ENCODE assay signal across 20 mouse cellular contexts in the genomic region with DNA sequence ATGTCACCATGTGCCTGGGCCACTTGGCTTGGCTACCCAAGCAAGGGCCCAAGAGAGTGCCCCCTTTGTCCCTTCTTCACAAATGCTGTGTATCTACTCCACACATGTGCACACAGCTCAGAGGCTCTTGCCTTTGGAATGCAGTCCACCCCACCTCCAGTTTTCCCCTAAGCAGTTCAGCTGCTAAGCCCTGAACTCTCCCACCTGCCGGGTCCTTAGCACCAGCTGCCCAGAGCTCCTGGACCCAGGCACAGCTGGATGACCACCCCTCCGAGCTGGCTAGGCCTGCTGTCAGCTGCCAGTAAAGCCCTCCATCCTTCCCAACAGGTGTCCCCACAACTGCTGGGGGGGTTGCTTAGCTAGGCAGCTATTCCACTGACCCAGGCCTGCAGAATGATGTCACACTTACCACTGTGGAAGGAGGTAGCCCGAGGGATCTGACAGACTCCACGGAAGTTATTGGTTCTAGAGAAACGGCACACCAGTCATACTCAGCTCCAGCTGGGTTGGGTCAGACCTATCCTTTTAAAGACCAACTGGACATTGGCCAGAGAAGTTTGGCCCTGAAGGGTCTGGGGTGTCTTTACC. TPM values are rescaled to one million over a fixed set of nuclear protein-coding genes. Genes with fewer than 3 reads are reported as not detected.
DNase-seq lines count a peak whose midpoint lies in the region; ATAC-seq and TF ChIP-seq lines count a peak whose summit lies in the region.
"Had no signal": no experiment of that assay in that cellular context is flagged by ENCODE, and none has a peak within 500 bp of the region (broad histone marks: within the 10 kb centered on the region; RNA-seq: fewer than 3 reads in every experiment).

No protein-coding gene starts in this region.

- no peaks in the 10 kb centered on the region for H3K36me3 ChIP-seq in embryonic facial prominence, embryonic 14.5 days (ENCODE audit: control insufficient read depth, insufficient read depth, low read length)
- H3K36me3 ChIP-seq in embryonic facial prominence, embryonic 10.5 days (replicated peaks) = no peaks in the 10 kb centered on the region
- no peaks in the 10 kb centered on the region for H3K36me3 ChIP-seq in limb, embryonic 11.5 days (ENCODE audit: control insufficient read depth, insufficient read depth, low read length)
- no peaks in the 10 kb centered on the region for H3K36me3 ChIP-seq in limb, embryonic 10.5 days
- H3K36me3 ChIP-seq in midbrain, embryonic 12.5 days = no peaks in the 10 kb centered on the region
- no peaks in the 10 kb centered on the region for H3K36me3 ChIP-seq in midbrain, embryonic 13.5 days
- no peaks in the 10 kb centered on the region for H3K36me3 ChIP-seq in stomach, postnatal 0 days (ENCODE audit: control insufficient read depth, insufficient read depth, low read length)
- H3K36me3 ChIP-seq: hindbrain, embryonic 13.5 days; neural tube, embryonic 12.5 days had no signal

- 68% methylated on average over 5 of the region's 5 CpGs for WGBS in embryonic facial prominence, embryonic 14.5 days
- WGBS in embryonic facial prominence, embryonic 10.5 days = 66% methylated on average over 5 of the region's 5 CpGs
- 63% methylated on average over 5 of the region's 5 CpGs for WGBS in limb, embryonic 11.5 days
- WGBS in limb, embryonic 10.5 days = 75% methylated on average over 5 of the region's 5 CpGs
- 68% methylated on average over 5 of the region's 5 CpGs for WGBS in midbrain, embryonic 12.5 days
- 72% methylated on average over 5 of the region's 5 CpGs for WGBS in midbrain, embryonic 13.5 days
- WGBS in stomach, postnatal 0 days = 56% methylated on average over 5 of the region's 5 CpGs

- no peaks in the 10 kb centered on the region for H3K9me3 ChIP-seq in embryonic facial prominence, embryonic 14.5 days (ENCODE audit: control insufficient read depth, low read length)
- no peaks in the 10 kb centered on the region; the same call in 1 of the 2 replicates for H3K9me3 ChIP-seq in embryonic facial prominence, embryonic 10.5 days
- no peaks in the 10 kb centered on the region for H3K9me3 ChIP-seq in limb, embryonic 11.5 days (ENCODE audit: control insufficient read depth, low read length)
- H3K9me3 ChIP-seq in limb, embryonic 10.5 days (replicated peaks) = no peaks in the 10 kb centered on the region
- H3K9me3 ChIP-seq in midbrain, embryonic 12.5 days = no peaks in the 10 kb centered on the region
- no peaks in the 10 kb centered on the region for H3K9me3 ChIP-seq in midbrain, embryonic 13.5 days
- no peaks in the 10 kb centered on the region for H3K9me3 ChIP-seq in stomach, postnatal 0 days (ENCODE audit: control insufficient read depth, low read length)
- H3K9me3 ChIP-seq: forebrain, embryonic 13.5 days; hindbrain, embryonic 13.5 days; neural tube, embryonic 12.5 days had no signal

- no peaks in the 10 kb centered on the region for H3K27me3 ChIP-seq in embryonic facial prominence, embryonic 14.5 days (replicated peaks; ENCODE audit: control insufficient read depth, insufficient read depth, low read length)
- peaks cover 8% of the 10 kb centered on the region; the same call in 1 of the 2 replicates for H3K27me3 ChIP-seq in embryonic facial prominence, embryonic 10.5 days (replicated peaks; ENCODE audit: low read depth, poor library complexity, severe bottlenecking)
- no peaks in the 10 kb centered on the region for H3K27me3 ChIP-seq in limb, embryonic 11.5 days (ENCODE audit: control insufficient read depth, insufficient read depth, low read length)
- H3K27me3 ChIP-seq in limb, embryonic 10.5 days (ENCODE audit: low read depth, poor library complexity, severe bottlenecking) = no peaks in the 10 kb centered on the region
- peaks cover 3% of the 10 kb centered on the region; the same call in 1 of the 2 replicates for H3K27me3 ChIP-seq in midbrain, embryonic 12.5 days
- 0 out of 2 replicates have a peak, but pooled peaks cover 2% of the 10 kb centered on the region for H3K27me3 ChIP-seq in midbrain, embryonic 13.5 days
- H3K27me3 ChIP-seq in stomach, postnatal 0 days (ENCODE audit: control insufficient read depth, insufficient read depth, low read length) = no peaks in the 10 kb centered on the region
- H3K27me3 ChIP-seq: hindbrain, embryonic 13.5 days; neural tube, embryonic 12.5 days; Patski had no signal

- no peak overlapping the region for H3K9ac ChIP-seq in embryonic facial prominence, embryonic 14.5 days (ENCODE audit: low read depth, low read length)
- no peak overlapping the region for H3K9ac ChIP-seq in limb, embryonic 11.5 days (ENCODE audit: low read length)
- H3K9ac ChIP-seq in midbrain, embryonic 12.5 days (replicated peaks) = no peak overlapping the region
- no peak overlapping the region for H3K9ac ChIP-seq in midbrain, embryonic 13.5 days (replicated peaks)
- H3K9ac ChIP-seq in stomach, postnatal 0 days (ENCODE audit: low read length) = no peak overlapping the region
- H3K9ac ChIP-seq: forebrain, embryonic 13.5 days; hindbrain, embryonic 13.5 days; neural tube, embryonic 12.5 days had no signal

- no peak overlapping the region for H3K4me2 ChIP-seq in embryonic facial prominence, embryonic 14.5 days (ENCODE audit: low read depth, low read length)
- no peak overlapping the region for H3K4me2 ChIP-seq in limb, embryonic 11.5 days (ENCODE audit: low read depth, severe bottlenecking)
- H3K4me2 ChIP-seq in midbrain, embryonic 12.5 days (replicated peaks) = no peak overlapping the region
- H3K4me2 ChIP-seq in midbrain, embryonic 13.5 days (replicated peaks) = no peak overlapping the region
- H3K4me2 ChIP-seq in stomach, postnatal 0 days (replicated peaks; ENCODE audit: low read depth) = no peak overlapping the region
- H3K4me2 ChIP-seq: forebrain, embryonic 13.5 days; heart, embryonic 11.5 days; hindbrain, embryonic 13.5 days; neural tube, embryonic 12.5 days had no signal

- no peak overlapping the region for H3K27ac ChIP-seq in embryonic facial prominence, embryonic 14.5 days (replicated peaks; ENCODE audit: low read depth, low read length)
- no peak overlapping the region for H3K27ac ChIP-seq in embryonic facial prominence, embryonic 10.5 days (replicated peaks)
- no peak overlapping the region for H3K27ac ChIP-seq in limb, embryonic 11.5 days (replicated peaks; ENCODE audit: low read depth, low read length)
- no peak overlapping the region; the same call in 1 of the 2 replicates for H3K27ac ChIP-seq in limb, embryonic 10.5 days
- H3K27ac ChIP-seq in midbrain, embryonic 12.5 days (replicated peaks) = no peak overlapping the region
- H3K27ac ChIP-seq in midbrain, embryonic 13.5 days = no peak overlapping the region
- H3K27ac ChIP-seq in stomach, postnatal 0 days (replicated peaks) = no peak overlapping the region
- H3K27ac ChIP-seq: forebrain, embryonic 13.5 days; hindbrain, embryonic 13.5 days; kidney, postnatal 0 days; neural tube, embryonic 12.5 days had no signal

- TF ChIP-seq EP300 in stomach, postnatal 0 days (optimal IDR thresholded peaks at IDR 0.05) = no peak

- H3K4me1 ChIP-seq in embryonic facial prominence, embryonic 14.5 days (ENCODE audit: control insufficient read depth, insufficient read depth, low read length) = 0 out of 2 replicates have a peak, but pooled peaks cover 4% of the 10 kb centered on the region
- H3K4me1 ChIP-seq in embryonic facial prominence, embryonic 10.5 days = peaks cover 27% of the 10 kb centered on the region
- H3K4me1 ChIP-seq in limb, embryonic 11.5 days (ENCODE audit: control insufficient read depth, insufficient read depth, low read length) = 0 out of 2 replicates have a peak, but pooled peaks cover 5% of the 10 kb centered on the region
- peaks cover 17% of the 10 kb centered on the region for H3K4me1 ChIP-seq in limb, embryonic 10.5 days
- peaks cover 15% of the 10 kb centered on the region for H3K4me1 ChIP-seq in midbrain, embryonic 12.5 days
- peaks cover 18% of the 10 kb centered on the region for H3K4me1 ChIP-seq in midbrain, embryonic 13.5 days (replicated peaks)
- H3K4me1 ChIP-seq in stomach, postnatal 0 days (replicated peaks; ENCODE audit: control insufficient read depth, insufficient read depth) = no peaks in the 10 kb centered on the region; the same call in 1 of the 2 replicates

- peak; percentile 81 for ATAC-seq in embryonic facial prominence, embryonic 14.5 days (ENCODE audit: low read depth)
- peak; percentile 68 for ATAC-seq in limb, embryonic 11.5 days (ENCODE audit: insufficient number of reproducible peaks, low FRiP score, low TSS enrichment, low read depth)
- ATAC-seq in midbrain, embryonic 12.5 days (ENCODE audit: low FRiP score, low read depth) = peak; percentile 23; the same call in 1 of the 2 replicates
- ATAC-seq in midbrain, embryonic 13.5 days = no peak
- 0 out of 2 replicates have a peak, but pooled peaks have one; percentile 38 for ATAC-seq in stomach, postnatal 0 days (ENCODE audit: low FRiP score, low TSS enrichment)
- ATAC-seq: forebrain, embryonic 13.5 days; Patski had no signal

- TF ChIP-seq CTCF in stomach, postnatal 0 days (IDR thresholded peaks at IDR 0.05; ENCODE audit: low read depth) = no peak

- peak; percentile 76 for DNase-seq in embryonic facial prominence, embryonic 14.5 days (ENCODE audit: low spot score)
- DNase-seq in embryonic facial prominence, embryonic 10.5 days (ENCODE audit: low spot score) = no peak
- DNase-seq in limb, embryonic 11.5 days (ENCODE audit: low spot score) = no peak
- no peak for DNase-seq in limb, embryonic 10.5 days (ENCODE audit: low spot score)
- DNase-seq in stomach, postnatal 0 days (ENCODE audit: low spot score) = no peak
- DNase-seq in layer of hippocampus, postnatal 14 days (ENCODE audit: low spot score in 2 of 2) = no peak
- DNase-seq: adrenal gland, adult 8-10 months; cerebellum, postnatal 10 days; gastrocnemius, postnatal 25 days; heart, postnatal 14 days; lung, postnatal 14 days; right cerebral cortex, postnatal 4 days had no signal

- no peak overlapping the region for H3K4me3 ChIP-seq in embryonic facial prominence, embryonic 14.5 days (ENCODE audit: low read depth, low read length)
- no peak overlapping the region for H3K4me3 ChIP-seq in embryonic facial prominence, embryonic 10.5 days
- no peak overlapping the region for H3K4me3 ChIP-seq in limb, embryonic 11.5 days (ENCODE audit: low read depth, low read length)
- no peak overlapping the region for H3K4me3 ChIP-seq in limb, embryonic 10.5 days
- no peak overlapping the region for H3K4me3 ChIP-seq in midbrain, embryonic 12.5 days
- H3K4me3 ChIP-seq in midbrain, embryonic 13.5 days (replicated peaks) = no peak overlapping the region
- no peak overlapping the region for H3K4me3 ChIP-seq in stomach, postnatal 0 days (ENCODE audit: low read depth, low read length)
- H3K4me3 ChIP-seq: forebrain, embryonic 13.5 days; hindbrain, embryonic 13.5 days; neural tube, embryonic 12.5 days had no signal

RNA-seq across cellular contexts. Expression of gene Cdkn1c, which starts 59.3 kb away (rescaled TPM):
- polyA plus RNA-seq in embryonic facial prominence, embryonic 14.5 days (2014; fragmentation: Nextera tagmentation; extraction: Ambion mirVana) = 2,410 and 2,543 TPM in 2 replicates
- polyA plus RNA-seq in embryonic facial prominence, embryonic 10.5 days (2016; fragmentation: Nextera tagmentation; extraction: Ambion mirVana) = 355 and 407 TPM in 2 replicates
- polyA plus RNA-seq in limb, embryonic 11.5 days (2014; fragmentation: Nextera tagmentation; extraction: Ambion mirVana) = 1,044 and 1,081 TPM in 2 replicates
- 317 and 593 TPM in 2 replicates for polyA plus RNA-seq in limb, embryonic 10.5 days (2016; fragmentation: Nextera tagmentation; extraction: Ambion mirVana)
- 875 and 1,070 TPM in 2 replicates for polyA plus RNA-seq in midbrain, embryonic 12.5 days (2016; fragmentation: Nextera tagmentation; extraction: Ambion mirVana)
- 379 and 515 TPM in 2 replicates for polyA plus RNA-seq in midbrain, embryonic 13.5 days (2015; fragmentation: Nextera tagmentation; extraction: Ambion mirVana)
- 185 and 199 TPM in 2 replicates for polyA plus RNA-seq in stomach, postnatal 0 days (2015; fragmentation: Nextera tagmentation; extraction: Ambion mirVana)
- total RNA-seq in layer of hippocampus, postnatal 14 days (2021) = 10 to 100 TPM in 1 of 2 experiments, 1 to 10 TPM in 1; 9.7 to 14.5 TPM
